Mouse (Mus musculus): ENCODE measurements around the gene Cyp8b1. TPM values are rescaled to one million over a fixed set of nuclear protein-coding genes. Genes with fewer than 3 reads are reported as not detected.

The Cyp8b1 gene
- polyA plus RNA-seq, 1 experiment from 2014 or later = not detected

GRCm38 (mm10) chr9:121877052-121877740, 38.9 kb downstream of the Cyp8b1 start:
- no peak overlapping the region for H3K27ac ChIP-seq (replicated peaks)
- H3K4me3 ChIP-seq = no peak overlapping the region
- H3K9me3 ChIP-seq = no peaks in the 10 kb centered on the region
- DNase-seq (ENCODE audit: low spot score) = peak; percentile 45
- H3K27me3 ChIP-seq (replicated peaks; ENCODE audit: low read depth, poor library complexity, severe bottlenecking) = no peaks in the 10 kb centered on the region; the same call in 1 of the 2 replicates
- no peaks in the 10 kb centered on the region for H3K36me3 ChIP-seq (replicated peaks)
- 30% methylated on average over 3 of the region's 3 CpGs for WGBS
- peaks cover 3% of the 10 kb centered on the region; the same call in 1 of the 2 replicates for H3K4me1 ChIP-seq

GRCm38 (mm10) chr9:121873578-121873977, 42.5 kb downstream of the Cyp8b1 start:
- Histone ChIP-seq H3K4me3 (no peak overlapping the region), H3K27ac (replicated peaks) (no peak overlapping the region), H3K36me3 (replicated peaks) (no peaks in the 10 kb centered on the region), H3K27me3 (replicated peaks; ENCODE audit: low read depth, poor library complexity, severe bottlenecking) (no peaks in the 10 kb centered on the region; the same call in 1 of the 2 replicates), H3K9me3 (no peaks in the 10 kb centered on the region), H3K4me1 (peaks cover 9% of the 10 kb centered on the region; the same call in 1 of the 2 replicates)
- DNase-seq (ENCODE audit: low spot score) = no peak

- no peak for DNase-seq (ENCODE audit: low spot score)
- no peak overlapping the region for H3K4me3 ChIP-seq
- H3K9me3 ChIP-seq = no peaks in the 10 kb centered on the region
- 84% methylated on average over 2 of the region's 2 CpGs for WGBS
- H3K4me1 ChIP-seq = peaks cover 9% of the 10 kb centered on the region; the same call in 1 of the 2 replicates
- no peaks in the 10 kb centered on the region for H3K36me3 ChIP-seq (replicated peaks)
- no peak overlapping the region for H3K27ac ChIP-seq (replicated peaks)
- no peaks in the 10 kb centered on the region; the same call in 1 of the 2 replicates for H3K27me3 ChIP-seq (replicated peaks; ENCODE audit: low read depth, poor library complexity, severe bottlenecking)
Observed at GRCm38 (mm10) chr9:121872062-121872683, 43.9 kb downstream of the Cyp8b1 start.

- Histone ChIP-seq H3K9me3 (no peaks in the 10 kb centered on the region), H3K27ac (replicated peaks) (no peak overlapping the region), H3K27me3 (replicated peaks; ENCODE audit: low read depth, poor library complexity, severe bottlenecking) (no peaks in the 10 kb centered on the region), H3K36me3 (replicated peaks) (no peaks in the 10 kb centered on the region), H3K4me3 (no peak overlapping the region), H3K4me1 (peaks cover 9% of the 10 kb centered on the region; the same call in 1 of the 2 replicates)
- WGBS = 51% methylated on average over 4 of the region's 4 CpGs
- no peak for DNase-seq (ENCODE audit: low spot score)
Observed at GRCm38 (mm10) chr9:121869973-121870515, 46.1 kb downstream of the Cyp8b1 start.

- no peak for DNase-seq (ENCODE audit: low spot score)
- no peaks in the 10 kb centered on the region for H3K36me3 ChIP-seq (replicated peaks)
- 96% methylated on average over 5 of the region's 5 CpGs for WGBS
- peaks cover 9% of the 10 kb centered on the region; the same call in 1 of the 2 replicates for H3K4me1 ChIP-seq
- H3K4me3 ChIP-seq = no peak overlapping the region
- no peaks in the 10 kb centered on the region for H3K27me3 ChIP-seq (replicated peaks; ENCODE audit: low read depth, poor library complexity, severe bottlenecking)
- no peak overlapping the region for H3K27ac ChIP-seq (replicated peaks)
- no peaks in the 10 kb centered on the region for H3K9me3 ChIP-seq
Observed at GRCm38 (mm10) chr9:121869432-121869831, 46.7 kb downstream of the Cyp8b1 start.

GRCm38 (mm10) chr9:121868236-121868635, 47.9 kb downstream of the Cyp8b1 start:
- Histone ChIP-seq H3K4me3 (no peak overlapping the region), H3K4me1 (peaks cover 9% of the 10 kb centered on the region; the same call in 1 of the 2 replicates), H3K9me3 (no peaks in the 10 kb centered on the region), H3K27ac (replicated peaks) (no peak overlapping the region), H3K36me3 (replicated peaks) (no peaks in the 10 kb centered on the region), H3K27me3 (replicated peaks; ENCODE audit: low read depth, poor library complexity, severe bottlenecking) (no peaks in the 10 kb centered on the region)
- 92% methylated on average over 6 of the region's 6 CpGs for WGBS
- DNase-seq (ENCODE audit: low spot score) = no peak

- Histone ChIP-seq H3K27me3 (replicated peaks; ENCODE audit: low read depth, poor library complexity, severe bottlenecking) (no peaks in the 10 kb centered on the region), H3K36me3 (replicated peaks) (no peaks in the 10 kb centered on the region), H3K9me3 (no peaks in the 10 kb centered on the region), H3K27ac (replicated peaks) (no peak overlapping the region), H3K4me3 (no peak overlapping the region), H3K4me1 (peaks cover 9% of the 10 kb centered on the region; the same call in 1 of the 2 replicates)
- no peak for DNase-seq (ENCODE audit: low spot score)
- 93% methylated on average over 6 of the region's 6 CpGs for WGBS
Observed at GRCm38 (mm10) chr9:121867632-121868031, 48.5 kb downstream of the Cyp8b1 start.

GRCm38 (mm10) chr9:121865425-121866008, 50.6 kb downstream of the Cyp8b1 start:
- H3K4me1 ChIP-seq = peaks cover 8% of the 10 kb centered on the region; the same call in 1 of the 2 replicates
- H3K27me3 ChIP-seq (replicated peaks; ENCODE audit: low read depth, poor library complexity, severe bottlenecking) = no peaks in the 10 kb centered on the region
- no peaks in the 10 kb centered on the region for H3K9me3 ChIP-seq
- DNase-seq (ENCODE audit: low spot score) = no peak
- H3K36me3 ChIP-seq (replicated peaks) = no peaks in the 10 kb centered on the region
- no peak overlapping the region for H3K4me3 ChIP-seq
- 42% methylated on average over 3 of the region's 3 CpGs for WGBS
- no peak overlapping the region for H3K27ac ChIP-seq (replicated peaks)

- Histone ChIP-seq H3K4me3 (no peak overlapping the region), H3K4me1 (peaks cover 1% of the 10 kb centered on the region; the same call in 1 of the 2 replicates), H3K9me3 (no peaks in the 10 kb centered on the region), H3K27ac (replicated peaks) (no peak overlapping the region), H3K27me3 (replicated peaks; ENCODE audit: low read depth, poor library complexity, severe bottlenecking) (no peaks in the 10 kb centered on the region), H3K36me3 (replicated peaks) (0 out of 2 replicates have a peak, but pooled peaks cover under 1% of the 10 kb centered on the region)
- 70% methylated on average over 4 of the region's 4 CpGs for WGBS
- no peak for DNase-seq (ENCODE audit: low spot score)
Observed at GRCm38 (mm10) chr9:121864837-121865236, 51.3 kb downstream of the Cyp8b1 start.

Other genes with a start within 250 kb of the Cyp8b1 start
- 14.9 and 17.8 TPM in 2 replicates for gene Sec22c, start 210.8 kb downstream of the Cyp8b1 start, polyA plus RNA-seq (2016; fragmentation: Nextera tagmentation; extraction: Ambion mirVana)
- gene Ss18l2, start 206.0 kb downstream of the Cyp8b1 start, polyA plus RNA-seq (2016; fragmentation: Nextera tagmentation; extraction: Ambion mirVana) = 91.0 and 92.4 TPM in 2 replicates
- 61.2 and 62.9 TPM in 2 replicates for gene Nktr, start 197.1 kb downstream of the Cyp8b1 start, polyA plus RNA-seq (2016; fragmentation: Nextera tagmentation; extraction: Ambion mirVana)
- gene Zfp651, start 157.0 kb downstream of the Cyp8b1 start, polyA plus RNA-seq (2016; fragmentation: Nextera tagmentation; extraction: Ambion mirVana) = 5.3 and 6.4 TPM in 2 replicates
- gene Klhl40, start 138.7 kb downstream of the Cyp8b1 start, polyA plus RNA-seq (2016; fragmentation: Nextera tagmentation; extraction: Ambion mirVana) = 0.17 and 0.26 TPM in 2 replicates
- gene Hhatl, start 123.8 kb downstream of the Cyp8b1 start, polyA plus RNA-seq (2016; fragmentation: Nextera tagmentation; extraction: Ambion mirVana) = not detected in 2 replicates
- gene Ccdc13, start 76.8 kb downstream of the Cyp8b1 start, polyA plus RNA-seq (2016; fragmentation: Nextera tagmentation; extraction: Ambion mirVana) = 0.83 and 1.2 TPM in 2 replicates
- 195 and 201 TPM in 2 replicates for gene Higd1a, start 57.9 kb downstream of the Cyp8b1 start, polyA plus RNA-seq (2016; fragmentation: Nextera tagmentation; extraction: Ambion mirVana)
- gene Ackr2, start 17.9 kb downstream of the Cyp8b1 start, polyA plus RNA-seq (2016; fragmentation: Nextera tagmentation; extraction: Ambion mirVana) = 0.18 and 0.52 TPM in 2 replicates
- gene Fam198a, start 34.7 kb upstream of the Cyp8b1 start, polyA plus RNA-seq (2016; fragmentation: Nextera tagmentation; extraction: Ambion mirVana) = 0.37 and 0.53 TPM in 2 replicates
- 13.5 and 13.9 TPM in 2 replicates for gene Pomgnt2, start 80.8 kb upstream of the Cyp8b1 start, polyA plus RNA-seq (2016; fragmentation: Nextera tagmentation; extraction: Ambion mirVana)
- gene Snrk, start 201.0 kb upstream of the Cyp8b1 start, polyA plus RNA-seq (2016; fragmentation: Nextera tagmentation; extraction: Ambion mirVana) = 33.2 and 34.8 TPM in 2 replicates

Measured in embryonic facial prominence, embryonic 10.5 days (tissue).